Mouse (Mus musculus) ZHBTc4 (cell line): ENCODE results near the gene Vwf.

Experiments used
- DNase-seq: peaks from one replicate; pipeline ENCODE4 v3.0.0-alpha.2; 2011; ENCODE audit warnings: low read depth, low spot score

The Vwf gene

GRCm38 (mm10) chr6:125546474-125546873, at the start of gene Vwf:
Vwf (plus strand) TSS chr6:125546774.
- no peak for DNase-seq

- peak; percentile 69 for DNase-seq
Observed at GRCm38 (mm10) chr6:125498062-125498461, 48.5 kb upstream of the Vwf start.

- no peak for DNase-seq
Observed at GRCm38 (mm10) chr6:125503186-125503802, 43.3 kb upstream of the Vwf start.

- DNase-seq: peak; percentile 93
Observed at GRCm38 (mm10) chr6:125504622-125505355, 41.8 kb upstream of the Vwf start.

GRCm38 (mm10) chr6:125506427-125506826, 40.1 kb upstream of the Vwf start:
- DNase-seq: no peak

GRCm38 (mm10) chr6:125509783-125510182, 36.8 kb upstream of the Vwf start:
- DNase-seq: no peak

- DNase-seq: no peak
Observed at GRCm38 (mm10) chr6:125510645-125511044, 35.9 kb upstream of the Vwf start.

GRCm38 (mm10) chr6:125511196-125511595, 35.4 kb upstream of the Vwf start:
- no peak for DNase-seq

- DNase-seq: peak; percentile 22
Observed at GRCm38 (mm10) chr6:125512950-125513596, 33.5 kb upstream of the Vwf start.

GRCm38 (mm10) chr6:125515503-125516315, 30.9 kb upstream of the Vwf start:
- peak; percentile 15 for DNase-seq

- DNase-seq: peak; percentile 49
Observed at GRCm38 (mm10) chr6:125521558-125522193, 24.9 kb upstream of the Vwf start.

- DNase-seq: no peak
Observed at GRCm38 (mm10) chr6:125524027-125524426, 22.5 kb upstream of the Vwf start.

GRCm38 (mm10) chr6:125526066-125526465, 20.5 kb upstream of the Vwf start:
- DNase-seq: no peak

- peak; percentile 87 for DNase-seq
Observed at GRCm38 (mm10) chr6:125528614-125529200, 17.9 kb upstream of the Vwf start.

GRCm38 (mm10) chr6:125529479-125529878, 17.1 kb upstream of the Vwf start:
- peak; percentile 42 for DNase-seq

- DNase-seq: peak; percentile 53
Observed at GRCm38 (mm10) chr6:125533104-125533650, 13.4 kb upstream of the Vwf start.

- no peak for DNase-seq
Observed at GRCm38 (mm10) chr6:125534990-125535389, 11.6 kb upstream of the Vwf start.

- DNase-seq: peak; percentile 75
Observed at GRCm38 (mm10) chr6:125538469-125538868, 8.1 kb upstream of the Vwf start.

GRCm38 (mm10) chr6:125539423-125539822, 7.2 kb upstream of the Vwf start:
- no peak for DNase-seq

GRCm38 (mm10) chr6:125540199-125540598, 6.4 kb upstream of the Vwf start:
- peak; percentile 59 for DNase-seq

GRCm38 (mm10) chr6:125540826-125541225, 5.7 kb upstream of the Vwf start:
- no peak for DNase-seq
